Mouse (Mus musculus) forebrain, embryonic 14.5 days (tissue): ENCODE measurements around the gene Epha1. TPM values are rescaled to one million over a fixed set of nuclear protein-coding genes. Genes with fewer than 3 reads are reported as not detected.

Source experiments
- ATAC-seq: fragments of 200-750 bp; cut with Nextera tagmentation; 2 replicates; pipeline ENCODE4 v1.8.0; 2017; ENCODE audit warnings: mild to moderate bottlenecking, moderate library complexity
- DNase-seq: peaks from one replicate; pipeline ENCODE4 v3.0.0-alpha.2; 2015; ENCODE audit warnings: low spot score
- H3K27ac ChIP-seq: fragments of 300-500 bp; sonication (generic); 2 replicates; pipeline ENCODE4 v1.5.1; 2014; ENCODE audit warnings: low read depth, mild to moderate bottlenecking, control low read depth, low read length, moderate library complexity
- H3K27me3 ChIP-seq: fragments of 300-500 bp; sonication (generic); replicated peaks from 2 replicates; pipeline ENCODE4 v1.6.1; 2014; ENCODE audit warnings: low read length, control low read depth, mixed read lengths; ENCODE audit not compliant: control insufficient read depth, insufficient read depth
- H3K36me3 ChIP-seq: fragments of 300-500 bp; sonication (generic); 2 replicates; pipeline ENCODE4 v1.6.1; 2014; ENCODE audit warnings: low read length, control low read depth; ENCODE audit not compliant: control insufficient read depth, insufficient read depth
- H3K4me1 ChIP-seq: fragments of 300-500 bp; sonication (generic); 2 replicates; pipeline ENCODE4 v1.6.1; 2014; ENCODE audit warnings: antibody characterized with exemption, low read length, control low read depth; ENCODE audit not compliant: control insufficient read depth, insufficient read depth
- H3K4me2 ChIP-seq: fragments of 300-500 bp; sonication (generic); 2 replicates; pipeline ENCODE4 v1.6.1; 2014; ENCODE audit warnings: mild to moderate bottlenecking, control low read depth, low read length
- H3K4me3 ChIP-seq: fragments of 300-500 bp; sonication (generic); 2 replicates; pipeline ENCODE4 v1.5.1; 2014; ENCODE audit warnings: low read depth, low read length, control low read depth
- H3K9ac ChIP-seq: fragments of 300-500 bp; sonication (generic); 2 replicates; pipeline ENCODE4 v1.6.1; 2014; ENCODE audit warnings: mild to moderate bottlenecking, low read length, control low read depth, moderate library complexity
- H3K9me3 ChIP-seq: fragments of 300-500 bp; sonication (generic); replicated peaks from 2 replicates; pipeline ENCODE4 v1.6.1; 2016; ENCODE audit warnings: low read length, control low read depth, mixed read lengths; ENCODE audit not compliant: control insufficient read depth
- WGBS: fragments of 180-500 bp; shearing (Covaris S2); extraction: QIAGEN DNeasy Blood & Tissue Kit; methylation state at CpG from one replicate; pipeline ENCODE4 v1.1.7; 2014; 5-methylcytosine and 5-hydroxymethylcytosine counted together
- polyA plus RNA-seq: library from polyadenylated mRNA; unstranded; fragments of >200 nt; fragmentation: Nextera tagmentation; extraction: Ambion mirVana; gene quantifications from 2 replicates; pipeline ENCODE4 v1.2.1, GENCODE M21; 2014

The Epha1 gene
- polyA plus RNA-seq, 1 experiment from 2014 or later = 0.05 TPM

DNA sequence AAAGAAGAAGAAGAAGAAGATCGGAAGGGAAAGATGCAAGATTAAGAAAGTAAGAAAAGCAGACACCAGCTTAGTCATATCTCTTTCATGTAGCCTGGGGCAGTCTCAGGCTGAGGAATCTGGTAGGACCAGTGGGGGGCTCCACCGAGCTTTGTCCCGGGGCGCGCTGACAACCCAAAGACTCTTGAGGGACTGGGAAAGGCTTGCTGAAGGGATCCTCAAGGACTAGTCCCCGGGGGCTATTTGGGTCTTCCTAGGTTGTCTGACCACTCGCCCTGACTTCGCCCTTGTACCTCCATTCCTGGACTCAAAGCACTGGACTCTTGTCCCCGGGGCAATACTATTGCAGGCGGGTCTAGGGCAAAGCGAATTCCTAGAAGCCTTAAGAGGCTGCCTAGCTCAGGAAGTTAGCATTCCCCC is 24.1 kb downstream of the Epha1 start:
- Histone ChIP-seq H3K9ac (peak overlapping the region; percentile 85), H3K4me2 (peak overlapping the region; percentile 89), H3K27ac (peak overlapping the region; percentile 87), H3K36me3 (0 out of 2 replicates have a peak, but pooled peaks cover 5% of the 10 kb centered on the region), H3K27me3 (no peaks in the 10 kb centered on the region), H3K4me1 (peaks cover 15% of the 10 kb centered on the region), H3K4me3 (peak overlapping the region; percentile 83), H3K9me3 (no peaks in the 10 kb centered on the region)
- DNase-seq (peak; percentile 72), ATAC-seq (peak; percentile 49)
- under 1% methylated on average over 11 of the region's 11 CpGs for WGBS

GRCm38 (mm10) chr6:42348281-42349005 is 24.6 kb downstream of the Epha1 start:
- Histone ChIP-seq H3K27ac (no peak overlapping the region), H3K36me3 (0 out of 2 replicates have a peak, but pooled peaks cover 5% of the 10 kb centered on the region), H3K9me3 (no peaks in the 10 kb centered on the region), H3K4me1 (peaks cover 11% of the 10 kb centered on the region), H3K27me3 (no peaks in the 10 kb centered on the region), H3K9ac (no peak overlapping the region; the same call in 1 of the 2 replicates), H3K4me3 (peak overlapping the region; percentile 83; the same call in 1 of the 2 replicates), H3K4me2 (peak overlapping the region; percentile 89)
- no peak for ATAC-seq
- no peak for DNase-seq
- 28% methylated on average over 12 of the region's 12 CpGs for WGBS

DNA sequence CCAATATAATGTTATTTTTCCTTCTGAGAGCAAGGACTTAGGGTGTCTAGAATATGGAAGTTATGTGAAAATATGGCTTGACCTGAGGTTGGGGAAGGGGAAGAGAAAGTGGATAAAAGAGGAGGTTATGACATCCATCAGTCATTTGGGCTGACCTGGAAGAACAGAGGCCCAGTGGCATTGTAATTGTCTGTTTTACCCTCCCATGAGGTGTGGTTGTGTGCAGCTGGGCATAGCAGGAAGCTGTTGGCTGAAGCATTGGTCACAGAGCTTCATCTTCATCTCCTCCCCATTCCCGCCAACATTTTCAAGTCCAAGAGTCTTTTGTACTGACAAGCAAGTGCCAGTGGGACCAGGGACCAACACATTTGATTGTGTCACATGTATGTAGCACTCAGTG is 28.8 kb downstream of the Epha1 start:
- no peak overlapping the region for H3K9ac ChIP-seq
- no peak overlapping the region for H3K4me2 ChIP-seq
- DNase-seq (no peak), ATAC-seq (no peak)
- H3K36me3 ChIP-seq = no peaks in the 10 kb centered on the region
- H3K4me1 ChIP-seq = no peaks in the 10 kb centered on the region
- no peaks in the 10 kb centered on the region for H3K9me3 ChIP-seq
- H3K27ac ChIP-seq = no peak overlapping the region
- no peak overlapping the region for H3K4me3 ChIP-seq
- WGBS = 89% methylated on average over 1 of the region's 1 CpGs
- H3K27me3 ChIP-seq = no peaks in the 10 kb centered on the region

DNA sequence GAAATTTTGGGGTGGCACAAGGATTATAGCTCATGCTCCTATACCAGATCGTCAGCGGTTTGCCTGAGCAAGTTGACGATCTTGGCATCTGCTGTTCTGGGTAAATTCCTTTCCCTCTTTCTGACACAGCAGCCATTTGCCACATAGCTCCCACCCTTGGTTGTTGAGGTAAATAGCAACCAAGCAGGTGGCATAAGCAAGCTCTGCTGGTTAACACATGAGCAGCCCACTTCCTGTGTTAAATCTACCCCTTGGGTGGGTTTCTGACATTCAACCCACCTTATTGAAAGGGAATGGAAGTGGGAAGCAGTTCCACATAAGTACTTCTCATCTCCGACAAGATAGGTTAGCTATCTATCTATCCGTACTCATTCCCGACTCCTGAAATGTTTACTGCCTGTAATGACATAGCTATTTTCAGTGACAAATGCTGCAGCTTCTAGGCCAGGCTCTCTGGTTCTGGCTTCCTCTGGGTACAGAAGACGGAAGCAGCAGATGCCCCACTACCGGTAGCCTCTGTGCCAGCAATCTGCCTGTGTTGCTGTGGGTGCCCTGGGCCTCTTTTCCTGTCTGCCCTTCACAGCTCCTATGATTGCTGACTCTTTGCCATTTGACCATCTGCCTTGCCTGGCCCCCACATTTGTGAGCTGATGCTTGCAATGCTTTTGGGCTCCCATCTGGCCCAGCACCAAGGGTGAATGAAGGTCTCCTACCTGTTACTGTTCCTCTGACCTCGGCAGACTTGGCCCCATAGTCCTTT is 29.5 kb downstream of the Epha1 start:
- no peaks in the 10 kb centered on the region for H3K9me3 ChIP-seq
- H3K27ac ChIP-seq = no peak overlapping the region
- DNase-seq = no peak
- H3K36me3 ChIP-seq = no peaks in the 10 kb centered on the region
- no peaks in the 10 kb centered on the region for H3K4me1 ChIP-seq
- no peak overlapping the region for H3K4me3 ChIP-seq
- no peak overlapping the region for H3K4me2 ChIP-seq
- no peak for ATAC-seq
- no peak overlapping the region for H3K9ac ChIP-seq
- no peaks in the 10 kb centered on the region for H3K27me3 ChIP-seq
- 87% methylated on average over 9 of the region's 9 CpGs for WGBS

GRCm38 (mm10) chr6:42342171-42342570 is 30.9 kb downstream of the Epha1 start:
- Histone ChIP-seq H3K4me2 (no peak overlapping the region), H3K4me3 (no peak overlapping the region), H3K9ac (no peak overlapping the region), H3K9me3 (no peaks in the 10 kb centered on the region), H3K36me3 (no peaks in the 10 kb centered on the region), H3K27ac (no peak overlapping the region), H3K4me1 (no peaks in the 10 kb centered on the region), H3K27me3 (no peaks in the 10 kb centered on the region)
- DNase-seq (no peak), ATAC-seq (no peak)
- 86% methylated on average over 1 of the region's 1 CpGs for WGBS

DNA sequence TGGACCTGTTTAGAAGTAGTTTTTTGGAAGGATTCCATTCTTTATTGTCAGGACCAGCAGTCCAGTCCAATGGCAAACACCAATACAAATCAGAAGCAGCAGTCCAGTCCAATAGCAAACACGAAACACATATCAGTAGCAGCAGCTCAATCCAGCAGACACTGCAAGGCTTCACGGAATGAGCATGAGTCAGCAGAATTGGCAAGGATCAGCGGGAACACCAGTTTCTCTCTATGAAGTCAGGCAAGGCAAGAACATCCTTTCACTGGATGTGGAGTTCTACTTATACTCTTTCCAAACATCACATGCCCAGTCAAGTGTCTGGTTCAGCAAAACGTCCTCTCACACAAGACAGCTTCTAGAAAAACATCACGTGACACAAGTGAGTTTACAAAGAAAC is 33.1 kb downstream of the Epha1 start:
- H3K4me1 ChIP-seq = no peaks in the 10 kb centered on the region
- no peak for DNase-seq
- H3K9me3 ChIP-seq = no peaks in the 10 kb centered on the region
- no peak overlapping the region for H3K27ac ChIP-seq
- WGBS = 84% methylated on average over 5 of the region's 5 CpGs
- no peaks in the 10 kb centered on the region for H3K27me3 ChIP-seq
- H3K9ac ChIP-seq = no peak overlapping the region
- ATAC-seq = no peak
- no peak overlapping the region for H3K4me3 ChIP-seq
- no peak overlapping the region for H3K4me2 ChIP-seq
- no peaks in the 10 kb centered on the region for H3K36me3 ChIP-seq

GRCm38 (mm10) chr6:42339189-42339588 is 33.9 kb downstream of the Epha1 start:
- Histone ChIP-seq H3K9me3 (no peaks in the 10 kb centered on the region), H3K27me3 (no peaks in the 10 kb centered on the region), H3K36me3 (no peaks in the 10 kb centered on the region), H3K9ac (no peak overlapping the region), H3K4me3 (no peak overlapping the region), H3K4me2 (no peak overlapping the region), H3K4me1 (no peaks in the 10 kb centered on the region), H3K27ac (no peak overlapping the region)
- ATAC-seq (no peak), DNase-seq (no peak)
- 87% methylated on average over 2 of the region's 2 CpGs for WGBS

DNA sequence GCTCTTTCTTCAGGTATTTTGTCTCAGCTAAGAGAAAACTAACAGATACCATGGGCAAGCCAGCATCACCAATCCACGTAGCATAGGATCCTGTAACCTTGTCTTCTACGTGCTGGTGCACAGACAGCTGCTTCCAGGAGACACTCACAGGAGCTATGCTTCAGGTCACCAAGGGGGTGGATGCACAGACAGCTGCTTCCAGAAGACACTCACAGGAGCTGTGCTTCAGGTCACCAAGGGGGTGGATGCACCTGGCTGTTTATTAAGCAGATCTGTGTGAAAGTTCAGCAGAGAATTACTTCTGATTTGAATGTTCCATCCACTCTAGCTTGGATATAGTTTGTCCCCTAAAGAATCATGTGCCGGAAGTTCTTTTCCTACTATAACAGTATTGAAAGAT is 42.1 kb downstream of the Epha1 start:
- H3K4me2 ChIP-seq = no peak overlapping the region
- no peaks in the 10 kb centered on the region for H3K36me3 ChIP-seq
- H3K27ac ChIP-seq = no peak overlapping the region
- 91% methylated on average over 3 of the region's 3 CpGs for WGBS
- no peak overlapping the region for H3K4me3 ChIP-seq
- no peaks in the 10 kb centered on the region for H3K27me3 ChIP-seq
- H3K9ac ChIP-seq = no peak overlapping the region
- ATAC-seq (no peak), DNase-seq (no peak)
- H3K4me1 ChIP-seq = no peaks in the 10 kb centered on the region
- H3K9me3 ChIP-seq = no peaks in the 10 kb centered on the region

DNA sequence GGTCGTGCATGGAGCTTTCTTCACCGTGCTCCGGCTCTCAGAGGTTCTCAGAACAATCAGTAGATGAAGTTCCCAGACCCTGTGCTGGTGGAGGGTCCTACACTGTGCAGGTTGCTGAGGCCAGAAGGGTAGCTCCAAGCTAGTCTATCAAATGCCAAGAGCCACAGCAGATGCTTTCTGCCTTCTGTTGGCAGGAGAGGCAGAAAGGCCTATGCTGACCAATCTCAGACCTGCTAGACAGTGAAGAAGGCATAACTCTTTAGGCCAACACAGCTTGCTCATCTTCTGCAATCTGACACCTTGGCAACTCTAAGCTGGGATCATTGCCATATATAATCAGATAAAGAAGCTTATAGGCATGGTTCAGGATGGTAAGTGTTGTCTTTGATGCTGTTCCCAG is 42.9 kb downstream of the Epha1 start:
- H3K9me3 ChIP-seq = no peaks in the 10 kb centered on the region
- 81% methylated on average over 3 of the region's 3 CpGs for WGBS
- no peak for ATAC-seq

More for the DNA sequence above, 42.9 kb downstream of the Epha1 start:
- no peak for DNase-seq
- Histone ChIP-seq H3K4me2 (no peak overlapping the region), H3K36me3 (no peaks in the 10 kb centered on the region), H3K9ac (no peak overlapping the region), H3K4me3 (no peak overlapping the region), H3K4me1 (no peaks in the 10 kb centered on the region), H3K27ac (no peak overlapping the region), H3K27me3 (no peaks in the 10 kb centered on the region)
